Mouse (Mus musculus) megakaryocyte, embryonic 14.5 days (primary cell): ENCODE results near the gene Tcte2.

Experiments used
- FLI1 ChIP-seq: IDR thresholded peaks from 2 replicates; pipeline ENCODE4 v1.6.1; 2012; ENCODE audit warnings: low read length, inconsistent platforms, mixed read lengths
- GATA1 ChIP-seq: IDR thresholded peaks from 3 replicates; pipeline ENCODE4 v1.6.1; 2012; ENCODE audit warnings: mixed read lengths, low read length, inconsistent platforms, borderline replicate concordance

DNA sequence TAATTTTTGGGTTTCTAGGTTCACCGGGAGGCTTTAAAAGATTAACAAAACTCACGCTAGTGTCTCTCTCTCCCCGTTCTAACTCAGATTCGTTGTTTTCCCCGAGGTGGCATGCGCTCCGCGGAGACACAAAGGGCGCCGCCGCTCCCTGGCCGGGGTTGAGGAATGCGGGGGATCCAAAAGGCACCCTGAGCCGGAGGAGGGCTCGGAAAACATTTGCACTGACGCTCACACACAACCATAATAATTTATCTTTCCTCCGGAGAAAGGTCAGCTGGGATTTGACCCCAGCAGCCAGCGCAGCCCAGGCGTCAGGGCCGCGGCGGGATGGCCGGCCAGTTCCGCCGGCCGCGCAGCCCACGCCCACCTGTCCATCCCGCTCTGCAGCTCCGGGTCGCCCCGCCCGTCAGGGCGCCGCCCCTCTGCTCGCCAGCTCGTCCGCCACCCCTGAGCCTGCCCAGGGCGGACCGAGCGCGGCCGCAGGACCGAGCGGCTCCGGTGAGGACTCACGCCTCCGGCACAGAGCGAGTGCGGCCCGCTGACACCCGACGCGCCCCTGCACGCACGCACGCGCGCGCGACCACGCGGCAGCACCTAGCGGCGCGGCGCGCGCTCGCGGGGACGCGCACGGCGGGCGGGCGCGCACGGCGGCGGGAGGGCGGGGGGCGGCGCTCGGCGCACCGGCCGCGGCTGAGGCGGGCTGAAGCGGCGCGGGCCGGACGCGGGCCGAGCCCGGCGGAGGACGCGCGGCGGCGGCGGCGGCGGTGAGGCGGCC, 1.6 kb downstream of the Tcte2 start, which contains the start of gene Afdn:
- TF ChIP-seq GATA1 (no peak), FLI1 (no peak)
